22 mouse cellular contexts compared by ENCODE assay signal in the genomic region with DNA sequence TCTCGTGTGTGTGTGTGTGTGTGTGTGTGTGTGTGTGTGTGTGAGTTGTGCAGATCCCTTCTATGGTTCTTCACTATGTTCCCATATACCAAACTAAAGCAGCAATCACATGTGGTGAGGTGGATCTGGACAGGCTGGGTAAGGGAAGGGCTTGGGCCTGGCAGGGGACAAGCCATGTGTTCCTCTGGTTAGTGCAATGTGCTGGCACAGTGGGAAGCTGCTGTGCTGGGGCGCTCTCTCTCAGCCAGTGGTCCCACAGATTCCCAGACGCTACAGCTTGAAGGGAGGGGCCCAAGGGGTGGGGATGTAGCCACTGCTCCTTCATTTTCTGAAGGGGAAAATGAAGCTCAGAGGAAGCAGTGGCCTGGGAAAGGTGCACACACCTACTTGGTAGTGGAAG. TPM values are rescaled to one million over a fixed set of nuclear protein-coding genes. Genes with fewer than 3 reads are reported as not detected.
"Had no signal": no experiment of that assay in that cellular context is flagged by ENCODE, and none has a peak within 500 bp of the region (broad histone marks: within the 10 kb centered on the region; RNA-seq: fewer than 3 reads in every experiment).

No protein-coding gene starts in this region.

- H3K4me2 ChIP-seq: limb, embryonic 15.5 days; liver, embryonic 12.5 days; lung, embryonic 14.5 days; midbrain, embryonic 12.5 days; neural tube, embryonic 13.5 days had no signal

- H3K9me3 ChIP-seq: limb, embryonic 15.5 days; liver, embryonic 12.5 days; midbrain, embryonic 12.5 days; neural tube, embryonic 13.5 days had no signal

- H3K4me3 ChIP-seq: limb, embryonic 15.5 days; liver, embryonic 12.5 days; midbrain, embryonic 12.5 days; neural tube, embryonic 13.5 days had no signal

- H3K27ac ChIP-seq: kidney, postnatal 0 days; limb, embryonic 15.5 days; liver, embryonic 12.5 days; midbrain, embryonic 12.5 days; neural tube, embryonic 13.5 days had no signal

- H3K27me3 ChIP-seq: limb, embryonic 15.5 days; midbrain, embryonic 12.5 days; neural tube, embryonic 13.5 days had no signal

- DNase-seq: kidney, adult 9 months; kidney, postnatal 36 days; layer of hippocampus, adult 9-11 months; layer of hippocampus, postnatal 36 days; lung, embryonic 14.5 days; lung, postnatal 10 days; lung, postnatal 4 days; right cerebral cortex, adult 18-20 months; right cerebral cortex, postnatal 25 days; thymus, postnatal 36 days had no signal

- ATAC-seq: liver, embryonic 12.5 days had no signal

- H3K36me3 ChIP-seq: limb, embryonic 15.5 days; liver, embryonic 12.5 days; midbrain, embryonic 12.5 days; neural tube, embryonic 13.5 days had no signal

- H3K9ac ChIP-seq: limb, embryonic 15.5 days; liver, embryonic 12.5 days; lung, embryonic 14.5 days; midbrain, embryonic 12.5 days; neural tube, embryonic 13.5 days had no signal

RNA-seq across cellular contexts. Expression of gene Tnp1, which starts 40.1 kb away (rescaled TPM):
- total RNA-seq: layer of hippocampus, adult 18-20 months; layer of hippocampus, postnatal 36 days; megakaryocyte, adult 5-6 weeks had no signal
- polyA plus RNA-seq: kidney, postnatal 0 days; limb, embryonic 11.5 days; limb, embryonic 15.5 days; liver, embryonic 12.5 days; liver, embryonic 16.5 days; lung, embryonic 14.5 days; midbrain, embryonic 12.5 days; neural tube, embryonic 13.5 days; small intestine, adult 2 months; stomach, embryonic 16.5 days; thymus, postnatal 0 days had no signal
